Mouse (Mus musculus) midbrain, postnatal 0 days (tissue): ENCODE data around the gene Olfr486. TPM values are rescaled to one million over a fixed set of nuclear protein-coding genes. Genes with fewer than 3 reads are reported as not detected.
"Not testable (repeated sequence)": the region's sequence is repeated elsewhere in the genome, so short reads cannot be mapped to it uniquely, and the experiment has no call there.

ENCODE experiments used
- ATAC-seq: fragments of 200-750 bp; cut with Nextera tagmentation; 2 replicates; pipeline ENCODE4 v1.8.0; 2017; ENCODE audit warnings: moderate number of reproducible peaks, mild to moderate bottlenecking, moderate TSS enrichment, moderate library complexity; ENCODE audit not compliant: low FRiP score
- DNase-seq: peaks from one replicate; pipeline ENCODE4 v3.0.0-alpha.2; 2015; ENCODE audit warnings: low spot score
- H3K27ac ChIP-seq: fragments of 300-500 bp; sonication (generic); 2 replicates; pipeline ENCODE4 v1.5.1; 2014; ENCODE audit warnings: low read depth, mild to moderate bottlenecking, low read length, mixed read lengths
- H3K27me3 ChIP-seq: fragments of 300-500 bp; sonication (generic); 2 replicates; pipeline ENCODE4 v1.6.1; 2014; ENCODE audit warnings: low read length, control low read depth, mixed read lengths; ENCODE audit not compliant: insufficient read depth
- H3K36me3 ChIP-seq: fragments of 300-500 bp; sonication (generic); 2 replicates; pipeline ENCODE4 v1.6.1; 2014; ENCODE audit warnings: low read length, control low read depth, mixed read lengths; ENCODE audit not compliant: insufficient read depth
- H3K4me1 ChIP-seq: fragments of 300-500 bp; sonication (generic); 2 replicates; pipeline ENCODE4 v1.6.1; 2014; ENCODE audit warnings: mild to moderate bottlenecking, control low read depth, antibody characterized with exemption, low read length, mixed read lengths; ENCODE audit not compliant: insufficient read depth
- H3K4me2 ChIP-seq: fragments of 300-500 bp; sonication (generic); 2 replicates; pipeline ENCODE4 v1.6.1; 2014; ENCODE audit warnings: low read depth, mild to moderate bottlenecking, low read length, mixed read lengths; ENCODE audit not compliant: poor library complexity, severe bottlenecking
- H3K4me3 ChIP-seq: fragments of 300-500 bp; sonication (generic); 2 replicates; pipeline ENCODE4 v1.5.1; 2014; ENCODE audit warnings: low read depth, mild to moderate bottlenecking, low read length, moderate library complexity
- H3K9ac ChIP-seq: fragments of 300-500 bp; sonication (generic); replicated peaks from 2 replicates; pipeline ENCODE4 v1.6.1; 2014; ENCODE audit warnings: mild to moderate bottlenecking, low read length, moderate library complexity, mixed read lengths; ENCODE audit not compliant: poor library complexity, severe bottlenecking
- H3K9me3 ChIP-seq: fragments of 300-500 bp; sonication (generic); 2 replicates; pipeline ENCODE4 v1.6.1; 2016; ENCODE audit warnings: low read length, control low read depth
- CTCF ChIP-seq: IDR thresholded peaks from 2 replicates; pipeline ENCODE4 v1.5.1; 2016; ENCODE audit warnings: antibody characterized with exemption, mild to moderate bottlenecking
- WGBS: fragments of 180-500 bp; shearing (Covaris S2); extraction: QIAGEN DNeasy Blood & Tissue Kit; methylation state at CpG from one replicate; pipeline ENCODE4 v1.1.7; 2014; 5-methylcytosine and 5-hydroxymethylcytosine counted together
- polyA plus RNA-seq: library from polyadenylated mRNA; unstranded; fragments of >200 nt; fragmentation: Nextera tagmentation; extraction: Ambion mirVana; gene quantifications from 2 replicates; pipeline ENCODE4 v1.2.1, GENCODE M21; 2015
- total RNA-seq: library from RNA; depleted of rRNA; stranded (reverse); fragments of >200 nt; gene quantifications from 2 replicates; pipeline ENCODE4 v1.2.3, GENCODE M21; 2014; rRNA removed

The Olfr486 gene
- total RNA-seq (not detected in 2 replicates), polyA plus RNA-seq (not detected in 2 replicates)

GRCm38 (mm10) chr7:108172642-108173041 lies at the start of gene Olfr486:
Gene Olfr486 (minus strand): TSS chr7:108172742.
- not testable (repeated sequence) for H3K9ac ChIP-seq, H3K4me3 ChIP-seq, H3K27me3 ChIP-seq, H3K9me3 ChIP-seq, H3K4me2 ChIP-seq, H3K36me3 ChIP-seq, H3K27ac ChIP-seq, DNase-seq, ATAC-seq, H3K4me1 ChIP-seq
- 100% methylated on average over 1 of the region's 1 CpGs for WGBS

GRCm38 (mm10) chr7:108214536-108214935 lies 42.0 kb upstream of the Olfr486 start, which contains the start of gene Olfr487:
Gene Olfr487 (minus strand): TSS chr7:108214636.
- ATAC-seq, H3K9me3 ChIP-seq, DNase-seq, H3K4me2 ChIP-seq, H3K4me3 ChIP-seq, H3K4me1 ChIP-seq, H3K27ac ChIP-seq, H3K27me3 ChIP-seq, H3K36me3 ChIP-seq, H3K9ac ChIP-seq: not testable (repeated sequence)

GRCm38 (mm10) chr7:108196938-108197337 lies 24.4 kb upstream of the Olfr486 start:
- WGBS = 48% methylated on average over 6 of the region's 6 CpGs
- TF ChIP-seq CTCF = no peak
- H3K4me3 ChIP-seq = no peak overlapping the region
- ATAC-seq (no peak), DNase-seq (no peak)
- no peaks in the 10 kb centered on the region for H3K27me3 ChIP-seq
- no peak overlapping the region for H3K27ac ChIP-seq
- H3K36me3 ChIP-seq = no peaks in the 10 kb centered on the region
- no peaks in the 10 kb centered on the region for H3K9me3 ChIP-seq
- H3K9ac ChIP-seq = no peak overlapping the region
- H3K4me2 ChIP-seq = no peak overlapping the region
- no peaks in the 10 kb centered on the region for H3K4me1 ChIP-seq

- H3K4me1 ChIP-seq, H3K27me3 ChIP-seq, H3K4me2 ChIP-seq, DNase-seq, H3K36me3 ChIP-seq, ATAC-seq, H3K9ac ChIP-seq, H3K9me3 ChIP-seq, H3K4me3 ChIP-seq, H3K27ac ChIP-seq: not testable (repeated sequence)
- whole genome bisulfite sequencing = 48% methylated on average over 3 of the region's 3 CpGs
These were observed 23.8 kb upstream of the Olfr486 start for GRCm38 (mm10) chr7:108196337-108196736.

GRCm38 (mm10) chr7:108192714-108193113 lies 20.2 kb upstream of the Olfr486 start:
- not testable (repeated sequence) for H3K4me2 ChIP-seq, H3K27ac ChIP-seq, H3K9me3 ChIP-seq, H3K27me3 ChIP-seq, H3K36me3 ChIP-seq, H3K4me1 ChIP-seq, H3K4me3 ChIP-seq, H3K9ac ChIP-seq, DNase-seq, ATAC-seq
- WGBS = 71% methylated on average over 1 of the region's 1 CpGs

GRCm38 (mm10) chr7:108191196-108191595 lies 18.7 kb upstream of the Olfr486 start:
- 38% methylated on average over 2 of the region's 2 CpGs for WGBS
- not testable (repeated sequence) for H3K9ac ChIP-seq, H3K4me2 ChIP-seq, H3K4me3 ChIP-seq, H3K36me3 ChIP-seq, ATAC-seq, H3K27me3 ChIP-seq, H3K27ac ChIP-seq, DNase-seq, H3K9me3 ChIP-seq, H3K4me1 ChIP-seq

- ATAC-seq = not testable (repeated sequence)
These were observed 12.7 kb upstream of the Olfr486 start for GRCm38 (mm10) chr7:108185237-108185636.

GRCm38 (mm10) chr7:108184401-108184800 lies 11.9 kb upstream of the Olfr486 start:
- H3K4me3 ChIP-seq, H3K9ac ChIP-seq, H3K4me1 ChIP-seq, ATAC-seq, H3K27ac ChIP-seq, H3K4me2 ChIP-seq, H3K36me3 ChIP-seq, H3K9me3 ChIP-seq, DNase-seq, H3K27me3 ChIP-seq: not testable (repeated sequence)
- 68% methylated on average over 3 of the region's 3 CpGs for WGBS

More at GRCm38 (mm10) chr7:108185237-108185636, 12.7 kb upstream of the Olfr486 start:
- DNase-seq, H3K36me3 ChIP-seq, H3K27ac ChIP-seq, H3K9ac ChIP-seq, H3K4me3 ChIP-seq, H3K4me1 ChIP-seq, H3K9me3 ChIP-seq, H3K4me2 ChIP-seq, H3K27me3 ChIP-seq: not testable (repeated sequence)
- WGBS = 89% methylated on average over 2 of the region's 2 CpGs
